Mouse (Mus musculus) Patski (cell line): ENCODE results near the gene Gm14214. TPM values are rescaled to one million over a fixed set of nuclear protein-coding genes. Genes with fewer than 3 reads are reported as not detected.

Experiments used
- ATAC-seq: fragments of 100-300 bp; one replicate; pipeline ENCODE4 v1.8.0; 2021
- CTCF ChIA-PET: fragments of 350-600 bp; sonication (Branson Sonifier 250); formaldehyde crosslinking; loops from one replicate; lab custom pipeline; 2022; ENCODE audit warnings: inconsistent platforms; lab: Charles Lee
- POLR2A ChIA-PET: fragments of 350-600 bp; sonication (Branson Sonifier 250); formaldehyde crosslinking; loops from one replicate; lab custom pipeline; 2022; ENCODE audit warnings: antibody characterized with exemption, inconsistent platforms; lab: Charles Lee
- DNase-seq: peaks from one replicate; pipeline ENCODE4 v3.0.0-alpha.2; 2011; ENCODE audit warnings: low read depth, low spot score
- H3K27me3 ChIP-seq: fragments of 371-371 bp; one replicate; pipeline ENCODE4 v1.5.1; 2021
- CTCF ChIP-seq: fragments of 100-300 bp; IDR thresholded peaks from one replicate; pipeline ENCODE4 v1.5.1; 2021
- in situ Hi-C: fragments of 300-500 bp; cut with MboI; formaldehyde crosslinking; loops from 3 replicates; pipeline ENCODE4 v1.11.1; 2018; ENCODE audit warnings: low pct_unique_long_range_greater_than_20kb, mixed read lengths
- polyA plus RNA-seq: library from polyadenylated mRNA; unstranded; gene quantifications from one replicate; pipeline ENCODE4 v1.2.3, GENCODE M21; 2021

The Gm14214 gene
- polyA plus RNA-seq, 1 experiment from 2014 or later = not detected

DNA sequence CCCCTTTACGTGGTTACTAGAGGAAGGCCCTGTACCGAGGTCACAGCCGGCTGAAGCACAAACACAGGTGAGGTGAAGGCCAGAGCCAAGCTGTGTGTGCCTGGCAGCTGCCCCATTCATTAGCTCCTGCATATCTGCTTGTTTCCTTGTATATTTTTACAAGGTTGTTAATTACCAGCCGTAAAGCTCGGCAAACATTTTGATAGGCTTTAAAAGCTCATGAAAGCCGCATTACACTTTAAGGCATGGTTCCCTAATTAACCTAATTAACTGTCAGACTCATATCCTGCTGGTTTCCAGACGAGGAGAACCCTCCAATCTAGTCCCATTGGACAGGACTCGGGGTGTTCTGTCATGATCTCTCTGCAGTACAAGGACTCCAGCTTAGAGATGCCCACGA lies 34.9 kb downstream of the Gm14214 start:
- ChIA-PET POLR2A (no interaction called here), CTCF (interaction anchor here (1.5 to 2.3 kb wide), 3 partner anchors 11 to 60 kb away, joined by 3 to 11 read pairs (median 3); no protein-coding TSS in a partner anchor)
- ATAC-seq (no peak), DNase-seq (no peak)
- H3K27me3 ChIP-seq = no peaks in the 10 kb centered on the region
- in situ Hi-C loops = no loop called here
- no peak for TF ChIP-seq CTCF

DNA sequence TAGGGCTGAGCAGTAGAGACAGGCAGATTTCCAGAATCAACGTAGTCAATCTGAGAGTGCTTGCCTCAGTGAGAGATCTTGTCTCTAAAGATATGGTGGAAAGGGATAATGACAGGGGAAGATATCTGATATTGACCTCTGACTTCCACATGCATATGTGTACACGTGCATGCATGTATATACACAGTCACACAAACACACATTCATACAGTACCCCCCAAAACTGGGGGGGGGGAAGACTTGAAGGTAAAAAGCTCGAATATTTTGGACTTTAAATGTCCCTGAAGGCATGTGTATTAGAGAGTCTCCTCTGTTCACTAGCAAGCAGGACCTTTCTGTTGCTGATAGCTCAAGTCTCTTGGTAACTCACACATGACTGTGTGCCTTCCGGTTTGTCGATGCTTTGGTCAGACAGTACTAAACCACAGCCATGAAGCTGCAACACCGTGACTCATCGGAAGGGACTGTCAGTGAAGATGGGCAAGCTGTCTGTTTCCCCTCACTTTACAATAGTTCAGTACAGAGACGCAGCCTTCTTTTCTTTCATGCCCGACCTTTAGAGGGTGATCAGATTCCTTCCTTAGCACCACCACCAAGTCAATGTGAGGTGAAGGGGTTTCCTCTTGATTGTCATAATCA lies 37.2 kb downstream of the Gm14214 start:
- CTCF ChIA-PET = interaction anchor here (1.1 to 1.6 kb wide), 2 partner anchors 20 to 123 kb away, joined by 3 to 4 read pairs; no protein-coding TSS in a partner anchor
- POLR2A ChIA-PET = no interaction called here
- no peak for TF ChIP-seq CTCF
- H3K27me3 ChIP-seq = no peaks in the 10 kb centered on the region
- in situ Hi-C loops = no loop called here
- ATAC-seq (peak; percentile 74), DNase-seq (peak; percentile 63)

DNA sequence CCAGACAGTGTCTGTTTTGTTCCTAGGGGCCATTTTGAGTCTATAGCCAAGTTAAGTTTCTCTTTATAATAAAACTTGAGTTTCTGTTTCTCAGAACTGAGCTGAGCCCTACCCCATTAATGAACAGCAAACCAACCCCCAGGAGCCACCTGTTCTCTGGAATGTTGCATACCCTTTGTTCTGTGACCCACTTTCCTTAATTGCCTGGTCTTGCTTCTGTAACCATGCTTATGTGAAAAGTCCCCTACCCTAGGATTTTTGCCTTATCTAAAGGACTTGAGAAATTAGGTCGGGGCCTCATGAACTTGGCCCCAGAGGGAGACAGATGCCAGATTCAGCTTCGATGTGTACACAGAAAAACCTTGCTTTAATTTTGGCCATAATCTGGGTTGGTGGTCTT lies 37.9 kb downstream of the Gm14214 start:
- no peak for TF ChIP-seq CTCF
- DNase-seq (no peak), ATAC-seq (no peak)
- CTCF ChIA-PET = interaction anchor here (1.6 kb wide), 1 partner anchor 19 kb away, joined by 4 read pairs; no protein-coding TSS in a partner anchor
- POLR2A ChIA-PET = interaction anchor here (0.6 kb wide), 2 partner anchors 59 to 192 kb away, joined by 3 to 6 read pairs; partner anchors contain the start of gene a
- in situ Hi-C loops = no loop called here
- no peaks in the 10 kb centered on the region for H3K27me3 ChIP-seq

DNA sequence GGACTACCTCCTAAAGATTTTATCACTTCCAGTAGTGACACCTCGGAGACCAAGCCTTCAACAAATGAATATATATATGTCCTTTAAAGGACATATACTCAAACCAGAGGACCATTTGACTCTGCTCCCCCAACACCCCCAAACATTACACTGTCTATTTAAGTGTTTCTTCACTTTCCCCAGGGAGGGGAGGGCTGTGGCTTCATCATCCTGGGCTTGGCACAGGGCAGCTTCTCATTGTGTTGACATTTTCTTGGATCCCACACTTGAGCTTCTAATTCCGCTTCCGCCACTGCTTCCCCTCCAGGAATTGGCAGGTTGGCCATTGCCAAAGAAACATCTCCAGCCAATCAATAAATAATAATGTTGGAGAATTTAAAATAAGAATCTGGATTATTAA lies 39.0 kb downstream of the Gm14214 start:
- DNase-seq (no peak), ATAC-seq (no peak)
- in situ Hi-C loops = no loop called here
- no peaks in the 10 kb centered on the region for H3K27me3 ChIP-seq
- TF ChIP-seq CTCF = no peak
- POLR2A ChIA-PET = no interaction called here
- CTCF ChIA-PET = no interaction called here

DNA sequence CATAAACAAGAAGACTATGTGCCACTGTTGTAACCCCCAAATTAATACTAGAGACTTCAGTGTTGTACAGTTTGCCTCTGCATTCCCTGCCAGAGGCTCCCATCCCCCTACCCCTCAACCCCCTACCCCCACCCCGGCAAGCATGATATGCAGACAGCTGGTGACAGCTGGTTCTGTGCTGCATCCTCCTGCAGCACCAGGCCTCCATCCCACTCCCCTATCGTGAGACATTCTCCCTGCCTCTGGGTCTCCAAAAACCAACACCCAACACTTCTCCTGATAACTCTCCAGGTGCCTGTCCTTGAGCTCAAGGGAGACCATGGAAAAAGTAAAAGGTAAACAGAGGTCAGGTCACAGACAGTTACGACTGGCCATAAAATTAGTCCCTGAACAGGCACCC lies 40.1 kb downstream of the Gm14214 start:
- DNase-seq = no peak
- in situ Hi-C loops = no loop called here
- ChIA-PET POLR2A (no interaction called here), CTCF (no interaction called here)
- ATAC-seq = no peak
- TF ChIP-seq CTCF = no peak
- H3K27me3 ChIP-seq = no peaks in the 10 kb centered on the region

DNA sequence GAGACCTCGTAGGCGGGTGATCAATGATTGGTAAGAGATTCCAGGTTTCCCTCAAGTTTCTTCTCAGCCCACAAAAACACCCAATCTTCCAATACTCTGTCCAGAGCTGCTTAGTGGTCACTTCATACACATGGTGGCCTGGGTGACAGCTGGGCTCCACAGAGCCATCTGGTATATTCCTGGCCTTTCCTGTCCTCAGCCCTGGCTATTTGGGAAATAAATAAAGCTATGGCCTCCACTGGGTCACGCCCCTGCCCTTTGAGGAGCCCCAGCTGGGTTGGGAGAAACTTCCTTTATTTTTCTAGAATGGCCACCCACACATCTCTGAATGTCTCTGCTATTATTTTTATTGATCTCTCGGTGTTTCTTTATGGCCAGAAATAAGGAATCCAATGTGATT lies 46.4 kb downstream of the Gm14214 start:
- ATAC-seq = no peak
- in situ Hi-C loops = no loop called here
- DNase-seq = no peak
- H3K27me3 ChIP-seq = no peaks in the 10 kb centered on the region
- ChIA-PET CTCF (interaction anchor here (0.8 to 1.1 kb wide), 2 partner anchors 10 to 11 kb away, joined by 3 read pairs; no protein-coding TSS in a partner anchor), POLR2A (interaction anchor here (1.5 kb wide), 1 partner anchor 23 kb away, joined by 4 read pairs; no protein-coding TSS in a partner anchor)
- no peak for TF ChIP-seq CTCF

DNA sequence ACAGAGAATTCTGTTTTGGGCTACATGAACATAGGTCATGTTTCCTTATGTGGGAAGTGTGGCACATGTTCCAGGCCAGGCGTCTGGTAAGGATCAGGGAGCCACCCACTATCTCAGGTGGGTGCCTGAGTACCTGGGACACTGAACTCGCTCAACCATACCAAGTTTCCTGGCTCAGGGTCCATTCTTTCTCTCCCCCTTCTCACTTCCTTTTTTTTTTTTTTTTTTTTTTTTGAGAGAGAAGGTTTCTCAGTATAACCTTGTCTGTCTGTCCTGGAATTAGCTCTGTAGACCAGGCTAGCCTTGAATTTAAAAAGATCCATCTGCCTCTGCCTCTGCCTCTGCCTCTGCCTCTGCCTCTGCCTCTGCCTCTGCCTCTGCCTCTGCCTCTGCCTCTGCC lies 49.5 kb downstream of the Gm14214 start:
- H3K27me3 ChIP-seq = no peaks in the 10 kb centered on the region
- CTCF ChIA-PET = no interaction called here
- no peak for TF ChIP-seq CTCF
- POLR2A ChIA-PET = no interaction called here
- DNase-seq (no peak), ATAC-seq (no peak)
- in situ Hi-C loops = no loop called here

Other genes with a start within 250 kb of the Gm14214 start
- 0.35 TPM for gene 1700003F12Rik, start 222.9 kb downstream of the Gm14214 start, polyA plus RNA-seq
- not detected for gene Actl10, start 218.3 kb downstream of the Gm14214 start, polyA plus RNA-seq
- 0.65 TPM for gene Necab3, start 211.1 kb downstream of the Gm14214 start, polyA plus RNA-seq
- 17.7 TPM for gene E2f1, start 200.1 kb downstream of the Gm14214 start, polyA plus RNA-seq
- gene Pxmp4, start 166.3 kb downstream of the Gm14214 start, polyA plus RNA-seq = 17.0 TPM
- 3.1 TPM for gene Zfp341, start 156.7 kb downstream of the Gm14214 start, polyA plus RNA-seq
- gene 4930519P11Rik, start 156.6 kb downstream of the Gm14214 start, polyA plus RNA-seq = 0.13 TPM
- 239 TPM for gene Chmp4b, start 118.3 kb downstream of the Gm14214 start, polyA plus RNA-seq
- gene Raly, start 21.1 kb upstream of the Gm14214 start, polyA plus RNA-seq = 237 TPM
- not detected for gene a, start 21.4 kb upstream of the Gm14214 start, polyA plus RNA-seq
- 175 TPM for gene Eif2s2, start 122.9 kb upstream of the Gm14214 start, polyA plus RNA-seq
- gene Gm14226, start 248.2 kb upstream of the Gm14214 start, polyA plus RNA-seq = 0.10 TPM